Mouse (Mus musculus) kidney, embryonic 14.5 days (tissue): ENCODE data around the gene Prkch. TPM values are rescaled to one million over a fixed set of nuclear protein-coding genes. Genes with fewer than 3 reads are reported as not detected.

Experiments used
- ATAC-seq: fragments of 200-750 bp; cut with Nextera tagmentation; 2 replicates; pipeline ENCODE4 v1.8.0; 2017; ENCODE audit warnings: moderate number of reproducible peaks, mild to moderate bottlenecking, moderate TSS enrichment, moderate library complexity; ENCODE audit not compliant: low FRiP score, low TSS enrichment
- H3K27ac ChIP-seq: fragments of 300-500 bp; sonication (generic); 2 replicates; pipeline ENCODE4 v1.5.1; 2014; ENCODE audit warnings: low read depth, mild to moderate bottlenecking, low read length, moderate library complexity, mixed read lengths
- H3K27me3 ChIP-seq: fragments of 300-500 bp; sonication (generic); 2 replicates; pipeline ENCODE4 v1.6.1; 2014; ENCODE audit warnings: mild to moderate bottlenecking, low read length; ENCODE audit not compliant: control insufficient read depth, insufficient read depth
- H3K36me3 ChIP-seq: fragments of 300-500 bp; sonication (generic); 2 replicates; pipeline ENCODE4 v1.6.1; 2014; ENCODE audit warnings: low read length, mixed read lengths; ENCODE audit not compliant: control insufficient read depth, insufficient read depth
- H3K4me1 ChIP-seq: fragments of 300-500 bp; sonication (generic); 2 replicates; pipeline ENCODE4 v1.6.1; 2014; ENCODE audit warnings: low read length, mixed read lengths; ENCODE audit not compliant: control insufficient read depth, insufficient read depth
- H3K4me2 ChIP-seq: fragments of 300-500 bp; sonication (generic); replicated peaks from 2 replicates; pipeline ENCODE4 v1.6.1; 2014; ENCODE audit warnings: low read depth, mild to moderate bottlenecking, low read length
- H3K4me3 ChIP-seq: fragments of 300-500 bp; sonication (generic); 2 replicates; pipeline ENCODE4 v1.5.1; 2014; ENCODE audit warnings: mild to moderate bottlenecking, low read length
- H3K9ac ChIP-seq: fragments of 300-500 bp; sonication (generic); 2 replicates; pipeline ENCODE4 v1.6.1; 2014; ENCODE audit warnings: low read depth, mild to moderate bottlenecking, low read length, moderate library complexity
- H3K9me3 ChIP-seq: fragments of 300-500 bp; sonication (generic); 2 replicates; pipeline ENCODE4 v1.6.1; 2016; ENCODE audit warnings: low read length; ENCODE audit not compliant: control insufficient read depth
- WGBS: fragments of 180-500 bp; shearing (Covaris S2); extraction: QIAGEN DNeasy Blood & Tissue Kit; methylation state at CpG from one replicate; pipeline ENCODE4 v1.1.7; 2014; 5-methylcytosine and 5-hydroxymethylcytosine counted together
- polyA plus RNA-seq: library from polyadenylated mRNA; unstranded; fragments of >200 nt; fragmentation: Nextera tagmentation; extraction: Ambion mirVana; gene quantifications from 2 replicates; pipeline ENCODE4 v1.2.1, GENCODE M21; 2014

Gene Prkch
- polyA plus RNA-seq, 1 experiment from 2014 or later = 13.2 TPM

DNA sequence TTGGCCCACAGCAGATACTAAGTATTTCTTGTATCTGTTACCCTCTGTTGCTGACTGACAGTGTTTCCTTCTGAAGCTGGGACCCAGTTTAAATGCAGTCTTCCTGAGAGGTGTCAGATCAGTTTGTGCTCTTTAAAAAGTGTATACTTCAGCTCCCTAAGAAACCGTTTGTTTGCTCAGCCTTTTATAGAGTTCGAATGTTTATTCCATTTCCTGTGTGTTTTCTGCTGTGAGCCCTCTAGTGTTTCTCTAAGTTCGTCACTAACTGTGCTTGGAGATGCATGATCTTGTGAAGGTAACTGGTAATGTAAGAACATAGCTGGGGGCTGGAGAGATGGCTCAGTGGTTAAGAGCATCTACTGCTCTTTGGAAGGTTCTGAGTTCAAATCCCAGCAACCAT is 27.1 kb downstream of the Prkch start:
- Histone ChIP-seq H3K4me2 (no peak overlapping the region), H3K4me1 (peaks cover 15% of the 10 kb centered on the region; the same call in 1 of the 2 replicates), H3K9me3 (no peaks in the 10 kb centered on the region), H3K27me3 (no peaks in the 10 kb centered on the region), H3K4me3 (no peak overlapping the region), H3K9ac (no peak overlapping the region), H3K36me3 (no peaks in the 10 kb centered on the region), H3K27ac (no peak overlapping the region)
- WGBS = 63% methylated on average over 3 of the region's 3 CpGs
- ATAC-seq = no peak

DNA sequence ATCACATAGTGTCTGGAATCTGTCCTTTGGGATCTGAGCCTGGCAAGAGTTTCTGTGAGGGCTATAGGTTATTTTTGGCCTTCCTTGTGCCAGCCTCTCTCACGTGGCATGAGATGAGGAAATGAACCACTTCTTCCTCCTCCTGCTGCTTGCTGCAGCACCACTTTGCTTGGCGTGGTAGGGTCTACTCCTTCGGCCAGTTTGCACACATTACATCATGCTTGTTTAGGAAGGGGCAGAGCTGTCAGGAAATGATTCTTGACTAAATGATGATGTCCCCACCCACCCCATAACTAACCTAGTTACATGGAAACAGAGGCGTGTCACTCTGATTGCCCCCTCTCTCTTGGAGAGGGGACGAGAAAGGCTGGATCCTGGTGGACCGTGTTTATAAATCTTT is 28.6 kb downstream of the Prkch start:
- Histone ChIP-seq H3K4me3 (no peak overlapping the region), H3K36me3 (no peaks in the 10 kb centered on the region), H3K27me3 (no peaks in the 10 kb centered on the region), H3K27ac (no peak overlapping the region), H3K9ac (no peak overlapping the region), H3K4me1 (0 out of 2 replicates have a peak, but pooled peaks cover 5% of the 10 kb centered on the region), H3K9me3 (no peaks in the 10 kb centered on the region), H3K4me2 (no peak overlapping the region)
- ATAC-seq = no peak
- WGBS = 79% methylated on average over 6 of the region's 6 CpGs

DNA sequence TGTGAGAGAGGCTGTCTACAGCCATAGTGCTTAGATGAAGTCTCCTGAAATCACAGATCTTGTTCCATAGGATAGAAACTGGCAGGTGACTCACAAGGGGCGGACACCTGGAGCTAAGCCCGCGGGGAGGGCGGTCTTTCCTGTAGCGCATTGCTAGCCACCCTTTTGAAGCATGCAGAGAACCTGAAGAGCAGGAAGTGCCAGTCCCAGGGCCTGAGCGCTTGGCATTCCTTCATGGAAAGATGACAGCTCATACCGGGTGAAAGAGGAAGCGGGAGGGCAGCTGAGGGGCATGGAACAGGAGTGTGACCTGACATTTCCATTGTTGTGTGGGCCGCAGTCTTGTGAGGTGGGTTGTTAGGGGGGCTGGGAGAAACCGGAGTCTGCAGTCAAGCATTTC is 33.1 kb downstream of the Prkch start:
- no peaks in the 10 kb centered on the region for H3K27me3 ChIP-seq
- H3K9me3 ChIP-seq = no peaks in the 10 kb centered on the region
- no peak overlapping the region for H3K4me3 ChIP-seq
- peak; percentile 72 for ATAC-seq
- 46% methylated on average over 10 of the region's 10 CpGs for whole genome bisulfite sequencing
- no peaks in the 10 kb centered on the region for H3K4me1 ChIP-seq
- H3K9ac ChIP-seq = no peak overlapping the region
- no peak overlapping the region; the same call in 1 of the 2 replicates for H3K27ac ChIP-seq
- no peaks in the 10 kb centered on the region for H3K36me3 ChIP-seq
- H3K4me2 ChIP-seq = no peak overlapping the region

DNA sequence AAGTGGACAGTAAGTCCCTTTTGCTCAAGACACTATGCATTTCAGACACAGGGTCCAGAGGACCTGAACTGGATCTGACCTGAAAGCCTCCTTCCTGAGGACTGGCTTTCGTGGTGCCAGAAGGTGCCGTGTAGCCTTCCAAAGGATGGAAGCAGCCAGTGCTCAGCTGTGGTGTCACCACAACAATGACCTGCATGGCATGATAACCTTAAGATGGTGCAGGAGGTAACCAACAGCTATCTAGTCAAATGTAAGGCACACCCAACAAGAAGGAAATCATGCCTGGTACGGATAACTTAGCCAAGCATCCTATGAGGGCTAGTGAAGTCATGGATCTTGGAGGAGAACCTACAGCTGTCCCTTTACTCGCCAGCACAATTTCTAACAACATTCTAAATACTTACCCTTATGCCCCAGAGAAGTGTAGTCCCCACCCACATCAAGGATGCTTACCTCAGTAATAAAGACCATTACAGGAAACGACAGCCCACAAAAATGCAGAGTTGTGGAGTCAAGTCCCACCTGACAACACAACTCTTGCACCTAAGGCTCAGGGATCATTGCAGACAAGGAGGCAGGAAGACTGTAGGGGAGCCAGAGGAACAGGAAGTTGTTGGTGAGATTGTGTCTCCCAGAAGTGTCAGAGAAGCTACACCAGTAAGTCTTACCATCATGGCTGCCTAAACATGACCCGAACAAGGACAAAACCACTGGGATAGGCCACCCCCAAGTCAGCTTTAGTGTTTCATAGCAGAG is 40.9 kb downstream of the Prkch start:
- WGBS = 88% methylated on average over 6 of the region's 6 CpGs
- Histone ChIP-seq H3K9ac (no peak overlapping the region), H3K27me3 (no peaks in the 10 kb centered on the region), H3K4me1 (no peaks in the 10 kb centered on the region), H3K27ac (no peak overlapping the region), H3K4me2 (no peak overlapping the region), H3K9me3 (no peaks in the 10 kb centered on the region), H3K4me3 (no peak overlapping the region), H3K36me3 (no peaks in the 10 kb centered on the region)
- no peak for ATAC-seq

DNA sequence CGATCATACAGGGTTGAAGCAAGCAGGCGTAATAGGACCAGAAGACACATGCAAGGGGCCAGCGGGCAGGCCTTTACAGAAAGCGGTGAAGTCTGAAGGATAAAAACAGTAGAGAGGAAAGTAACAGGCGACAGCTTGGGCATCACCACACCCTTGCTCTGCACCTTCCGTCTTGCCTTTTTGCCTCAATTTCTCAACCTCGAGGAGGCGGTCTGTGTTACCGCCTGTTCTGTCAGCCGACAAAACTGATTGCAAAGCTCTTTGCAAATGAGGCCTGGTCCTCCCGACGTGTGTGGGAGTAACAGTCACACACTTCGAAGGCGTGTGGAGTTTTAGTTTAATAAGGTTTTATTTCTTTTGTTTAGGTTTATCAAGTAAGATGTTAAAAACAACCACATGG is 43.3 kb downstream of the Prkch start:
- no peak for ATAC-seq
- Histone ChIP-seq H3K9ac (no peak overlapping the region), H3K4me2 (no peak overlapping the region), H3K9me3 (no peaks in the 10 kb centered on the region), H3K27me3 (no peaks in the 10 kb centered on the region), H3K27ac (no peak overlapping the region), H3K4me1 (peaks cover 3% of the 10 kb centered on the region; the same call in 1 of the 2 replicates), H3K36me3 (no peaks in the 10 kb centered on the region), H3K4me3 (no peak overlapping the region)
- 84% methylated on average over 14 of the region's 14 CpGs for WGBS

DNA sequence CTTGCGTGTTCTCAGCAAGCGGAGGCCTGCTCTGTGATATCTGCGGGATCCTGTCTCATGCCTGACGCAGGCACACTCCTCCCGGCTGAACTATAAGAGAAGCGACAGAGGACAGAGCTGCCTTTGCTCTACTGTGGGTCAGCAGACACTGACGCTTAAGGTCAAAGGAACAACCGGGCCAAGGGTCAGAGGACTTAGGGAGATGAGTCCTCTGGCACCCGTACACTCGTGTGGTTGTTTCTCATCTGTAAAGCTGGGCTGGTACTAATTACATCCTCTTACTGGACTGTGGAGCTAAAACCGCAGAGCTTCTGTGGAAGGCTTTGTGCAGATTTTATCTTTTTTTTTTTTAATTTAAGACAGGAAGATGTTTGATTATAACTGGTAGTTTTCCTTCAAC is 46.0 kb downstream of the Prkch start:
- no peak overlapping the region for H3K4me2 ChIP-seq
- H3K27ac ChIP-seq = no peak overlapping the region
- no peaks in the 10 kb centered on the region for H3K9me3 ChIP-seq
- WGBS = 68% methylated on average over 11 of the region's 11 CpGs
- H3K4me3 ChIP-seq = no peak overlapping the region
- peaks cover 9% of the 10 kb centered on the region; the same call in 1 of the 2 replicates for H3K4me1 ChIP-seq
- H3K9ac ChIP-seq = no peak overlapping the region
- no peak for ATAC-seq
- H3K27me3 ChIP-seq = no peaks in the 10 kb centered on the region
- no peaks in the 10 kb centered on the region for H3K36me3 ChIP-seq

DNA sequence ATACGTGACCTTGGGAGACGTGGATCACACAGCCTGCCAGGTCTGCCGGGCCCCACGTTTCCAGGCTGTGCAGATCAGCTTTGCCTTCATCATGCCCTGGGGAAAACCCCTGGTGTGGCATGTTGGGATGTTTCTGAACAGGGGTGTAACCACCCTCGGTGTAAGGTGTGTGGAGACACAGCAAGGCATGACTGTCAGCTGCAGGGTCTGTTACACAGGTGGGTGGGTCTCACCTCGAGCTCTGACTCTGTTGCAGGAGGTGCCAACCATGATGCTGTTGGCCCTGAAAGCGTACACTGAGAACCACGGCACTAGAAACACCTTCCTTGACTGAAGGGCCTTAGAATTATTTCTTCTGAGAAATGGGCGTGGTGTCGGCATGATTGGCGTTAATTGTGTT is 46.6 kb downstream of the Prkch start:
- Histone ChIP-seq H3K4me2 (no peak overlapping the region), H3K27me3 (no peaks in the 10 kb centered on the region), H3K27ac (no peak overlapping the region), H3K4me1 (peaks cover 9% of the 10 kb centered on the region; the same call in 1 of the 2 replicates), H3K9me3 (no peaks in the 10 kb centered on the region), H3K9ac (no peak overlapping the region), H3K36me3 (no peaks in the 10 kb centered on the region), H3K4me3 (no peak overlapping the region)
- WGBS = 67% methylated on average over 11 of the region's 11 CpGs
- no peak for ATAC-seq

DNA sequence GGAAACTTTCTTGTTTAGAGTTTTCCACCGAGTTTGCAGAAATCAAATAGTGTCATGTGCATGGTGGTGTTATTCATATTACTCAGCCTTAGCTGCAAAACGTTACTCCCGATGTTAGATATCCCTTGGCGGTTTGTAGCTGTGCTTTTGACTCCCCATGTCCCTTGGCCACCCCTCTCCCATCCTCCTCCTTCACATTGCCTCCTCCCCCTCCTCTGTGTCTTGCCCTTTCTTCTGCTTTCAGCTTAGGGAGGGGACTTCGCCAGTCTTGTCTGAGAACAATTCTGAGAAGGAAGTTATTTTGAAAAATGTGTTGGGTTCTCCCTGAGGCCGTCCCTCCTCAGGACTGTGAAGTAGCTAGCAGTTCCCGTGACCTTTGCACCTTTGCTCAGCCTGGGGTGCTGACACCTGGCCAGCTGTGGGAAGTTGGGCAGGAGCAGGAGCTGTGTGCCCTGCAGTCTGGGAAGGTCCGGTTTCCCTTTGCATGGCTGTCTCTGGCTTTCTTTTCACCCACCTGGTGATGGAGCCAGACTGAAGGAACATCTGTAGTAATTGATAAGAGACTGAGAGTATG is 48.2 kb downstream of the Prkch start:
- 0 out of 2 replicates have a peak, but pooled peaks have one; percentile 35 for ATAC-seq
- no peak overlapping the region for H3K4me2 ChIP-seq

DNA sequence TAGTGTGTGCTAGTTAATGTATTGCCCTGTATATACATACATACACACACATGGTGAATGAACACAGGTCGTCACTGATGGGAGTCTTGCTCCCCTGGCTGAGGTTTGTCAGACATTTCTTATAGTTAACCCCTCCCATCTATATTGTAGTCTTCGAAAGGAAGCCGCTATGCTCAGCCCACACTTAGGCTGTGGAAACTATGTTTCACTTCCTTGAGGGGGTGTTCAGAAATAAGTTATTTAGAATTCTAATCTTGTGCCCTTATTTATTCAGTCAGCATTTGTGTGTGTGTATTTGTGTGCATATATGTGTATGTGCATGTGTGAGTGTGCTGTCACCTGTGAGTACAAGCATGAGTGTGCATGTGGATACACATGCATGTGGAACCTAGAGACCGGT is 49.1 kb downstream of the Prkch start:
- H3K4me3 ChIP-seq = no peak overlapping the region
- H3K36me3 ChIP-seq = no peaks in the 10 kb centered on the region
- H3K4me2 ChIP-seq = no peak overlapping the region
- no peak overlapping the region for H3K9ac ChIP-seq
- 86% methylated on average over 4 of the region's 4 CpGs for WGBS
- H3K9me3 ChIP-seq = no peaks in the 10 kb centered on the region
- no peak for ATAC-seq
- no peaks in the 10 kb centered on the region for H3K27me3 ChIP-seq
- no peak overlapping the region for H3K27ac ChIP-seq
- peaks cover 9% of the 10 kb centered on the region; the same call in 1 of the 2 replicates for H3K4me1 ChIP-seq

More for the DNA sequence above, 48.2 kb downstream of the Prkch start:
- Histone ChIP-seq H3K27me3 (no peaks in the 10 kb centered on the region), H3K27ac (peak overlapping the region; percentile 30; the same call in 1 of the 2 replicates), H3K4me1 (peaks cover 9% of the 10 kb centered on the region; the same call in 1 of the 2 replicates), H3K36me3 (no peaks in the 10 kb centered on the region), H3K4me3 (no peak overlapping the region), H3K9me3 (no peaks in the 10 kb centered on the region), H3K9ac (no peak overlapping the region)
- 13% methylated on average over 8 of the region's 8 CpGs for WGBS
